Mouse (Mus musculus): Measurements from ENCODE around the gene 4933428G20Rik. TPM values are rescaled to one million over a fixed set of nuclear protein-coding genes. Genes with fewer than 3 reads are reported as not detected.

The 4933428G20Rik gene
- polyA plus RNA-seq, 1 experiment from 2014 or later: 1.3 TPM

Other genes starting within 250 kb of the 4933428G20Rik start
- 151 and 163 TPM in 2 replicates for gene Npepps, start 219.7 kb downstream of the 4933428G20Rik start, polyA plus RNA-seq (2015; fragmentation: Nextera tagmentation; extraction: Ambion mirVana)
- gene Mrpl45, start 184.6 kb downstream of the 4933428G20Rik start, polyA plus RNA-seq (2015; fragmentation: Nextera tagmentation; extraction: Ambion mirVana): 38.2 and 41.6 TPM in 2 replicates
- 0.70 and 0.89 TPM in 2 replicates for gene Gpr179, start 148.3 kb downstream of the 4933428G20Rik start, polyA plus RNA-seq (2015; fragmentation: Nextera tagmentation; extraction: Ambion mirVana)
- 8.5 and 9.9 TPM in 2 replicates for gene Socs7, start 137.8 kb downstream of the 4933428G20Rik start, polyA plus RNA-seq (2015; fragmentation: Nextera tagmentation; extraction: Ambion mirVana)
- gene Arhgap23, start 84.8 kb downstream of the 4933428G20Rik start, polyA plus RNA-seq (2015; fragmentation: Nextera tagmentation; extraction: Ambion mirVana): 8.6 and 9.6 TPM in 2 replicates
- 9.2 and 10.4 TPM in 2 replicates for gene Srcin1, start 75.8 kb upstream of the 4933428G20Rik start, polyA plus RNA-seq (2015; fragmentation: Nextera tagmentation; extraction: Ambion mirVana)
- 1.2 and 1.3 TPM in 2 replicates for gene Epop, start 129.4 kb upstream of the 4933428G20Rik start, polyA plus RNA-seq (2015; fragmentation: Nextera tagmentation; extraction: Ambion mirVana)
- 3.3 and 3.5 TPM in 2 replicates for gene Mllt6, start 163.1 kb upstream of the 4933428G20Rik start, polyA plus RNA-seq (2015; fragmentation: Nextera tagmentation; extraction: Ambion mirVana)
- 24.4 and 29.8 TPM in 2 replicates for gene Cisd3, start 185.5 kb upstream of the 4933428G20Rik start, polyA plus RNA-seq (2015; fragmentation: Nextera tagmentation; extraction: Ambion mirVana)
- 18.2 and 19.1 TPM in 2 replicates for gene Pcgf2, start 200.2 kb upstream of the 4933428G20Rik start, polyA plus RNA-seq (2015; fragmentation: Nextera tagmentation; extraction: Ambion mirVana)
- 387 and 401 TPM in 2 replicates for gene Psmb3, start 203.1 kb upstream of the 4933428G20Rik start, polyA plus RNA-seq (2015; fragmentation: Nextera tagmentation; extraction: Ambion mirVana)
- 5.0 and 5.1 TPM in 2 replicates for gene Pip4k2b, start 244.4 kb upstream of the 4933428G20Rik start, polyA plus RNA-seq (2015; fragmentation: Nextera tagmentation; extraction: Ambion mirVana)

All from midbrain, embryonic 16.5 days (tissue).